Mouse (Mus musculus) embryonic fibroblast, embryonic 13.5 days (primary cell): ENCODE data around the gene Pde7b.

Experiments
- CTCF ChIP-seq: IDR thresholded peaks from 2 replicates; pipeline ENCODE4 v1.5.1; 2011; ENCODE audit warnings: mild to moderate bottlenecking, control low read depth, low read length, moderate library complexity, borderline replicate concordance; ENCODE audit not compliant: insufficient read depth
- POLR2A ChIP-seq: IDR thresholded peaks from 2 replicates; pipeline ENCODE4 v1.6.1; 2011; ENCODE audit warnings: low read depth, mild to moderate bottlenecking, control low read depth, low read length, moderate library complexity

- TF ChIP-seq CTCF = no peak
- TF ChIP-seq POLR2A = no peak
These were observed 229.8 kb downstream of the Pde7b start for GRCm38 (mm10) chr10:20495051-20495450.
